Mouse (Mus musculus): ENCODE measurements at regions not wholly inside any gene's neighbourhood (a gene's known extent, or its start where the extent isn't known, plus 50 kb on each side); places are given as distances from the start of the nearest gene placed in this dataset.

GRCm38 (mm10) chr6:143293648-143294047 is 126.6 kb downstream of the Etnk1 start:
- TF ChIP-seq CTCF (IDR thresholded peaks at IDR 0.05; ENCODE audit: low read depth) (no peak), EP300 (IDR thresholded peaks at IDR 0.05; ENCODE audit: low read depth) (no peak)

Data from liver, postnatal 0 days (tissue).